Mouse (Mus musculus): ENCODE data around the gene Gid8. TPM values are rescaled to one million over a fixed set of nuclear protein-coding genes. Genes with fewer than 3 reads are reported as not detected.

Gene Gid8
- 56.3 and 60.4 TPM in 2 replicates for polyA plus RNA-seq (2014; fragmentation: Nextera tagmentation; extraction: Ambion mirVana)

DNA sequence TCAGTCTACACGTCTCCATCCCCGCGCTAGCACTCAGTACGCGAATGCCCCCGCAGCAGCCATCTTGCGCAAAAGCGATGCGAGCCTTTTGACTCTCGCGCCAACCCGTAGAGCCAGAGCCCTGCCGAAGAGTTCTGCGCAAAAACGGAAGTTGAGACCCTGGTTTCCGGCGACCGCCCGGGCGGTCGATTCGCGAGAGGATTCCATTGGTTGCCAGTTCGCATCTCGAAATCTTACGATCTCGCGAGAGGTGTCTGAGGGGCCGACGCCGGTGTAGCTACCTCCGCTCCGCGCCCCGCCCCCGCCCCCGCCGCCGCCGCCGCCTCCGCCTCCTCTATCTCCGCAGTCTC lies at the start of gene Gid8, which contains the start of gene Dido1:
TSS of gene Gid8 (plus strand) at position 195 of the 350 bp plus-strand sequence.
TSS of gene Dido1 (minus strand) at position 77 of the 350 bp plus-strand sequence.
- DNase-seq (ENCODE audit: low spot score) = peak; percentile 99
- H3K9ac ChIP-seq (ENCODE audit: low read length) = peak within 1 kb of the TSS; percentile 99
- ATAC-seq = peak; percentile 97
- peak within 1 kb of the TSS; percentile 99 for H3K4me3 ChIP-seq (ENCODE audit: low read depth, low read length)
- peaks cover 21% of the 10 kb centered on the region for H3K36me3 ChIP-seq (ENCODE audit: control insufficient read depth, insufficient read depth, low read length)
- peak within 1 kb of the TSS; percentile 63 for H3K27ac ChIP-seq (ENCODE audit: low read depth, low read length)
- H3K9me3 ChIP-seq (replicated peaks; ENCODE audit: control insufficient read depth, low read length) = no peaks in the 10 kb centered on the region
- under 1% methylated on average over 42 of the region's 43 CpGs for WGBS
- H3K4me1 ChIP-seq (ENCODE audit: control insufficient read depth, insufficient read depth, low read length) = peaks cover 16% of the 10 kb centered on the region
- H3K27me3 ChIP-seq (replicated peaks; ENCODE audit: control insufficient read depth, insufficient read depth, low read length) = no peaks in the 10 kb centered on the region
- H3K4me2 ChIP-seq (ENCODE audit: low read length) = peak within 1 kb of the TSS; percentile 88

DNA sequence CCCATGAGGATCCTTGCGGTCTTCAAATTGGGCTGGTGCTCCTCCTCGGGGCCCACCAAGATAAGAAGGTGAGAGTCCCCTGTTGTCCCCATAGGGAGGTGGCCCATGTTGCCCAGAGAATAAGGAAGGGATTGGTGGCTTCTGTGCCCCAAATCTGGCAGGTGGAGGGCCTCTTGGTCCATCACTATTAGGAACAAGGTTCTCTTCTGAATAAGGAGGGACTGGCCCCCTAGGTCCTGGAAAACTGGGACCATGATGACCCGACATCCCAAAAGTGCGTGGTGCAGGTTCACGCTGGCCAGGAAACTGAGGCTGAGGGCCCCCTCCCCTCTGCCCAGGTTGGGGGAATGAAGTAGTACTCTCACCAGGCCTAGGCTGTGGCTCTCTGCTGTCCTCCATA lies 49.4 kb upstream of the Gid8 start:
- no peak for DNase-seq (ENCODE audit: low spot score)
- no peak overlapping the region for H3K4me3 ChIP-seq (ENCODE audit: low read depth, low read length)
- 95% methylated on average over 5 of the region's 5 CpGs for WGBS
- H3K27ac ChIP-seq (ENCODE audit: low read depth, low read length) = no peak overlapping the region
- H3K36me3 ChIP-seq (ENCODE audit: control insufficient read depth, insufficient read depth, low read length) = peaks cover 34% of the 10 kb centered on the region
- no peak for ATAC-seq
- H3K9ac ChIP-seq (ENCODE audit: low read length) = no peak overlapping the region
- H3K27me3 ChIP-seq (replicated peaks; ENCODE audit: control insufficient read depth, insufficient read depth, low read length) = no peaks in the 10 kb centered on the region
- H3K9me3 ChIP-seq (replicated peaks; ENCODE audit: control insufficient read depth, low read length) = no peaks in the 10 kb centered on the region
- no peaks in the 10 kb centered on the region for H3K4me1 ChIP-seq (ENCODE audit: control insufficient read depth, insufficient read depth, low read length)
- no peak overlapping the region for H3K4me2 ChIP-seq (ENCODE audit: low read length)

GRCm38 (mm10) chr2:180662008-180662407 lies 47.9 kb upstream of the Gid8 start:
- Histone ChIP-seq H3K4me3 (ENCODE audit: low read depth, low read length) (no peak overlapping the region), H3K36me3 (ENCODE audit: control insufficient read depth, insufficient read depth, low read length) (peaks cover 49% of the 10 kb centered on the region), H3K9me3 (replicated peaks; ENCODE audit: control insufficient read depth, low read length) (no peaks in the 10 kb centered on the region), H3K4me1 (ENCODE audit: control insufficient read depth, insufficient read depth, low read length) (no peaks in the 10 kb centered on the region), H3K9ac (ENCODE audit: low read length) (no peak overlapping the region), H3K27ac (ENCODE audit: low read depth, low read length) (no peak overlapping the region), H3K4me2 (ENCODE audit: low read length) (no peak overlapping the region), H3K27me3 (replicated peaks; ENCODE audit: control insufficient read depth, insufficient read depth, low read length) (no peaks in the 10 kb centered on the region)
- ATAC-seq (no peak), DNase-seq (ENCODE audit: low spot score) (no peak)
- 89% methylated on average over 4 of the region's 4 CpGs for WGBS

DNA sequence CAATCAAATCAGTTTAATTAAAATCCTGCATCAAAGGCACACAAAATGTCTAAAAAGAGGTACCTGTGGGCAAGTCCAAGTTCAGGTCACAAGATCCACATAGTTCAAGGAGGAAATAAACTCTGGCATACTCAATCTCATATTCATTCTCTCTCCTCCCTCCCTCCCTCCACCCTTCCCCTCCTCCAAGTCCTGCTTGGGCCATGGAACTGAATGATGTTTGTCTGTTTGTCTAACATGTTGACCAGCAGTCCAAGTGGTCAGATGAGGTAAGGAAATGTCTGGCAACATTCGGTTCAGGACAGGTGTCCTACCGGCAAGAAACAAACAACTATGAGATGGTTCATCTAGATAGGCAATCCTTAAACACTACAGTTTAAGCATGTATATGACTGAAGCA lies 33.2 kb upstream of the Gid8 start:
- H3K9ac ChIP-seq (ENCODE audit: low read length) = no peak overlapping the region
- H3K9me3 ChIP-seq (replicated peaks; ENCODE audit: control insufficient read depth, low read length) = no peaks in the 10 kb centered on the region
- WGBS = 94% methylated on average over 2 of the region's 2 CpGs
- H3K27me3 ChIP-seq (replicated peaks; ENCODE audit: control insufficient read depth, insufficient read depth, low read length) = no peaks in the 10 kb centered on the region
- H3K4me1 ChIP-seq (ENCODE audit: control insufficient read depth, insufficient read depth, low read length) = no peaks in the 10 kb centered on the region
- H3K4me3 ChIP-seq (ENCODE audit: low read depth, low read length) = no peak overlapping the region
- DNase-seq (ENCODE audit: low spot score) (no peak), ATAC-seq (no peak)
- H3K4me2 ChIP-seq (ENCODE audit: low read length) = no peak overlapping the region
- no peak overlapping the region for H3K27ac ChIP-seq (ENCODE audit: low read depth, low read length)
- peaks cover 63% of the 10 kb centered on the region for H3K36me3 ChIP-seq (ENCODE audit: control insufficient read depth, insufficient read depth, low read length)

DNA sequence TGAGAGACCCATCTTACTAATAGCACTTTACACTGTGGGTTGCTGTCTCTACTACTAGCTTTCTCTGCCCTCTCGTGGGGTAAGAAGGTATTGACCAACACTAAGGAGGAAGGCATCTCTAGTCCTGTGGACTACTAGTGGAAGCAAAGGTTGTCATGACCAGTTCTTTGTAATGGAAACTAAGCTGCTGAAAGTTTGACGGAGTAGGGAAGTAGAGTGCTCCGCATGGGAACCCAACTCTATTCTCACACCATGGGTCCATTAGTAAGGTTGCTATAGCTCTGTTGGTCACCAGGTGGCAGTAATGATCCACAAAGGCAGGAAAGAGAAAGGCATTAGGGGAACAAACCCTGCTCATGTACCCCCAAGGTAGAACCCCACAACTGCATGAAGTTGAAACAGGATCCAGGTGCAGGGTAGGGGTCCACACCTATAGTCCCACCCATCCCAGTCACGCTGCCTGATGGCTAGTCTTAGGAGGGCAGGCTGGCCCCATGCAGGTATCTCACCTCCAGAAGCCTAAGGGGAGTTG lies 31.2 kb upstream of the Gid8 start:
- Histone ChIP-seq H3K36me3 (ENCODE audit: control insufficient read depth, insufficient read depth, low read length) (peaks cover 63% of the 10 kb centered on the region), H3K9me3 (replicated peaks; ENCODE audit: control insufficient read depth, low read length) (no peaks in the 10 kb centered on the region), H3K4me2 (ENCODE audit: low read length) (no peak overlapping the region), H3K4me1 (ENCODE audit: control insufficient read depth, insufficient read depth, low read length) (no peaks in the 10 kb centered on the region), H3K9ac (ENCODE audit: low read length) (no peak overlapping the region), H3K4me3 (ENCODE audit: low read depth, low read length) (no peak overlapping the region), H3K27me3 (replicated peaks; ENCODE audit: control insufficient read depth, insufficient read depth, low read length) (no peaks in the 10 kb centered on the region), H3K27ac (ENCODE audit: low read depth, low read length) (no peak overlapping the region)
- WGBS = 31% methylated on average over 4 of the region's 4 CpGs
- ATAC-seq (peak; percentile 65), DNase-seq (ENCODE audit: low spot score) (peak; percentile 75)

DNA sequence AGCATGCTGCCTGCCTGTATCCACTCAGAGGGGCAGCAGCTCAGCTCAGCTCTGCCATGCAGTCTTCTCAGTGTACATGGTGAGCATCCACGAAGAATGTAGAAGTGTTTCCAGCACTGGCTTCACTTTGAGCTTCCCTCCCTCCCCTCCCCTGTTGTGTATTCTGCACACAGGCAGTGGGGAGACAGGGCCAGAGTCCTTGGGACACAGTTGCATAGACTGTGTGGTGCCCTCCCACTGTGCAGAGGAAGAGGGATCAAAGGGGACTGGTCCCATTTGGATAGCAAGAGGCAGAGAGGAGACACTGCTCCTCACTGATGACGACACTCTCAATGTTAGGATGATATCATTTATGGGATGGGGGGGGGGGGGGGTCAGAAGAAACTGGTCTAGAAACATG lies 28.7 kb upstream of the Gid8 start:
- DNase-seq (ENCODE audit: low spot score) (no peak), ATAC-seq (no peak)
- Histone ChIP-seq H3K9ac (ENCODE audit: low read length) (no peak overlapping the region), H3K27me3 (replicated peaks; ENCODE audit: control insufficient read depth, insufficient read depth, low read length) (no peaks in the 10 kb centered on the region), H3K4me3 (ENCODE audit: low read depth, low read length) (no peak overlapping the region), H3K9me3 (replicated peaks; ENCODE audit: control insufficient read depth, low read length) (no peaks in the 10 kb centered on the region), H3K36me3 (ENCODE audit: control insufficient read depth, insufficient read depth, low read length) (peaks cover 70% of the 10 kb centered on the region), H3K4me2 (ENCODE audit: low read length) (no peak overlapping the region), H3K27ac (ENCODE audit: low read depth, low read length) (no peak overlapping the region), H3K4me1 (ENCODE audit: control insufficient read depth, insufficient read depth, low read length) (no peaks in the 10 kb centered on the region)
- 64% methylated on average over 2 of the region's 2 CpGs for WGBS

DNA sequence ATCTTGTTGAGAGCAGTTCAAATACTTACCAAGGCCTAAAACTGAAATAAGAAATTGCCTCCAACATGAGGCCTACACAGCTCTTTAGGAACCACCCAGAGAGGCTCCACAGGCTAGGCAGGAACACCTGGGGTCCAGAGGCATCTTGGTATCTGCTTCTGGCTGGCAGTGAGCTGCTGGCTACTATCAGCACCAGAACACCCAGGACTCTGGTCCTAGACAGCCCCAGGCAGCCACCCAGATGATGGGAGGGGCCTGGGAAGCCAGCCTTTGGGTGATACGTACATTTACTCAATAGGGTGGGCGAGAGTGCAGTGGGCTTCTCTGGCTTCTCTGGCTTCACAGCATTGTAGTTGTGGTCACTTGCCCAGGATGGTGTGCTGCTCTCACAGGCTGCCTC lies 26.4 kb upstream of the Gid8 start:
- DNase-seq (ENCODE audit: low spot score) = no peak
- H3K4me2 ChIP-seq (ENCODE audit: low read length) = no peak overlapping the region
- no peaks in the 10 kb centered on the region for H3K9me3 ChIP-seq (replicated peaks; ENCODE audit: control insufficient read depth, low read length)
- no peaks in the 10 kb centered on the region for H3K4me1 ChIP-seq (ENCODE audit: control insufficient read depth, insufficient read depth, low read length)
- H3K36me3 ChIP-seq (ENCODE audit: control insufficient read depth, insufficient read depth, low read length) = peaks cover 92% of the 10 kb centered on the region
- ATAC-seq = no peak
- no peak overlapping the region for H3K4me3 ChIP-seq (ENCODE audit: low read depth, low read length)
- H3K27me3 ChIP-seq (replicated peaks; ENCODE audit: control insufficient read depth, insufficient read depth, low read length) = no peaks in the 10 kb centered on the region
- H3K27ac ChIP-seq (ENCODE audit: low read depth, low read length) = no peak overlapping the region
- 73% methylated on average over 2 of the region's 2 CpGs for WGBS
- no peak overlapping the region for H3K9ac ChIP-seq (ENCODE audit: low read length)

DNA sequence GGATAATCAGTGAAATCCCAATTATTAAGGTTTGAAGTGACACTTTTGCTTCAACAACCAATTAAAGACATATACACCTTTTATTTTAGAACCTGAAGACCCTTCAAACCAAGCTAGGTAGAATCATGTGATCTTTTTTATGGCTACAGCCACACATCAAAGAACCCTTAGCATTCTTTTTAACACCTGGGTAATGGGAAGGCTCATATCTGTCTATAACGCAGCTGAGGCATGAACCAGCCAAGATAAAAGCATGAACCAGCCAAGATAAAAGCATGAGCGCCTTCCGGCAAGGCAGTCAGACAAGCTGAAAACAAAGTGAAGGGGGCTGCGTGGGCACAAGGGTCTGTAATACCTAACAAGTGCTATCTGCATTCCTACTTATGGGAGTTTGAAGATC lies 25.9 kb upstream of the Gid8 start:
- Histone ChIP-seq H3K9me3 (replicated peaks; ENCODE audit: control insufficient read depth, low read length) (no peaks in the 10 kb centered on the region), H3K4me1 (ENCODE audit: control insufficient read depth, insufficient read depth, low read length) (no peaks in the 10 kb centered on the region), H3K27ac (ENCODE audit: low read depth, low read length) (no peak overlapping the region), H3K9ac (ENCODE audit: low read length) (no peak overlapping the region), H3K36me3 (ENCODE audit: control insufficient read depth, insufficient read depth, low read length) (peaks cover 95% of the 10 kb centered on the region), H3K27me3 (replicated peaks; ENCODE audit: control insufficient read depth, insufficient read depth, low read length) (no peaks in the 10 kb centered on the region), H3K4me3 (ENCODE audit: low read depth, low read length) (no peak overlapping the region), H3K4me2 (ENCODE audit: low read length) (no peak overlapping the region)
- DNase-seq (ENCODE audit: low spot score) = no peak
- WGBS = 93% methylated on average over 4 of the region's 4 CpGs
- no peak for ATAC-seq

- H3K27ac ChIP-seq (ENCODE audit: low read depth, low read length) = no peak overlapping the region
- DNase-seq (ENCODE audit: low spot score) (no peak), ATAC-seq (no peak)
- no peak overlapping the region for H3K4me2 ChIP-seq (ENCODE audit: low read length)
- H3K4me1 ChIP-seq (ENCODE audit: control insufficient read depth, insufficient read depth, low read length) = 0 out of 2 replicates have a peak, but pooled peaks cover 6% of the 10 kb centered on the region
- no peaks in the 10 kb centered on the region for H3K9me3 ChIP-seq (replicated peaks; ENCODE audit: control insufficient read depth, low read length)
- peaks cover 63% of the 10 kb centered on the region for H3K36me3 ChIP-seq (ENCODE audit: control insufficient read depth, insufficient read depth, low read length)
- no peak overlapping the region for H3K4me3 ChIP-seq (ENCODE audit: low read depth, low read length)
- WGBS = 87% methylated on average over 5 of the region's 5 CpGs
- H3K9ac ChIP-seq (ENCODE audit: low read length) = no peak overlapping the region
- no peaks in the 10 kb centered on the region for H3K27me3 ChIP-seq (replicated peaks; ENCODE audit: control insufficient read depth, insufficient read depth, low read length)
Measured at GRCm38 (mm10) chr2:180689841-180690240, 20.1 kb upstream of the Gid8 start.
